Mouse (Mus musculus) left cerebral cortex, adult 9 months (tissue): ENCODE data around the gene Nrros.

ENCODE experiments used
- DNase-seq, 2 experiments: peaks; one replicate each; pipeline ENCODE4 v3.0.0; 2022; ENCODE audit warnings: low spot score in 2 of 2

Nrros gene

GRCm38 (mm10) chr16:32160742-32161323 lies 4.6 kb downstream of the Nrros start:
- no peak for DNase-seq

GRCm38 (mm10) chr16:32158966-32159365 lies 6.4 kb downstream of the Nrros start:
- no peak for DNase-seq

DNA sequence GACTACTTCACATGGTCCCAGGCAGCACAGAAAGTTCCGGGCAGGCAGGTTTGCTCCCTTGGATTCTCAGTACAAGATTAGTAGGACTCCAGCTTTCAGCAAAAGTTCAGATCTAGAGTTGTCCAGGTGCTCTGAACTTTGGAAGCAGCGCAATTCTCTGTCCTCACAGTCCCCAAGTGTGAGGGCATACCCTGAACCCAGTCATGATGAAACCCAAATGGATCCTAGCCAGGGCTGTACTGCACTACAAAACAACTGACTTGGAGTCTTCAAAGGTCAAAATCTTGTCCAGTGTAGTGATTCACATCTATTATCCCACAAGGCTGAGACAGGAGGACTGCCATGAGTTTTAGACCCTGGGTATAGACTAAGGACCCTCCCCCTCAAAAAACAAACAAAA lies 8.0 kb downstream of the Nrros start:
- DNase-seq: no peak

GRCm38 (mm10) chr16:32156719-32157118 lies 8.7 kb downstream of the Nrros start:
- no peak for DNase-seq

- DNase-seq: peak; percentile 65 to 89
Measured at GRCm38 (mm10) chr16:32154437-32154836, 11.0 kb downstream of the Nrros start.

- DNase-seq: no peak
Measured at GRCm38 (mm10) chr16:32153976-32154375, 11.4 kb downstream of the Nrros start.

GRCm38 (mm10) chr16:32147589-32148207 lies 17.7 kb downstream of the Nrros start:
- no peak for DNase-seq

GRCm38 (mm10) chr16:32144592-32144991 lies 20.8 kb downstream of the Nrros start:
- DNase-seq: no peak

DNA sequence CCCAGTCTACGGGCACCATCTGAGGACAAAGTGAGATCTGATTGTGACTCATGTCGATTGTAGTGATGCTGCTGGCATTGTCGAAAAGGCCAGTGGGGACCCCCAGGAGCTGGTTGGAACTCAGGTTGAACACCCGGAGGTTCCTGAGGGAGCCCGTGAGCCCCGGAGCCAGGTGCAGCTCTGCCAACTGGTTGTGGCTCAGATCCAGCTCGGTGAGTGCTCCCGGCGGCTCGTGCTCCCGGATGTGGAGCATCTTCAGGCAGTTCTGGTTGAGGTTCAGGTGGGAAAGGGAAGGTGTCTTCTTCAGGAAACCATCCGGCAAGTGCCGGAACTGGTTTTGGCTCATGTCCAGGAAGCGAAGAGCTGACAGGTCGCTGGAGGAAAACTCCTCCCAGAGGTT lies 21.6 kb downstream of the Nrros start:
- no peak for DNase-seq

- DNase-seq: peak in 1 of 2 experiments; percentile 43
Measured at GRCm38 (mm10) chr16:32138954-32139353, 26.4 kb downstream of the Nrros start.

DNA sequence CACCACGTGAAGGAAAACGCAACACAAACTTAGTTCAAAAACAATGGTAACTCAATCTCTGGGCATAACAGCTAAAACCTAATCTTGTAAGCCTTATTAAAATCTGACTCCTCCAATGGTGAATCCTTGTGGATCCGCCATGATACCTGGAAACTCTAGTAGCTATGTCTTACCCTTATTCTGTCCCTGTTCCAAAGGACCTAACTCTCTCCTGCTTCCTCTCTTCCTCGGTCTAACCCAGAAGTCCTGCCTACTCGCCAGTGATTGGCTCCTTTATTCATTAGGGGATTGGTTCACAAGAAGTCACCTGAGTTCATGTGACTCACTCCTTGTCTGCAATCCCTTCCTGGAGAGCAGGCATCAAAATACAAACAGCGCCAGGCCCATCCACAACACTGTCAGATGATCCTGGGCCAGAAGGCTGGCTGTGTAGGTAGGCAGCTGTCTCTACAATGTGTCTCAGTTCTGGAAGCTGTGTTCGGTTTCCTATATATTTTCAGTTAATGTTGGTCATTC lies 29.5 kb downstream of the Nrros start:
- DNase-seq: no peak

DNA sequence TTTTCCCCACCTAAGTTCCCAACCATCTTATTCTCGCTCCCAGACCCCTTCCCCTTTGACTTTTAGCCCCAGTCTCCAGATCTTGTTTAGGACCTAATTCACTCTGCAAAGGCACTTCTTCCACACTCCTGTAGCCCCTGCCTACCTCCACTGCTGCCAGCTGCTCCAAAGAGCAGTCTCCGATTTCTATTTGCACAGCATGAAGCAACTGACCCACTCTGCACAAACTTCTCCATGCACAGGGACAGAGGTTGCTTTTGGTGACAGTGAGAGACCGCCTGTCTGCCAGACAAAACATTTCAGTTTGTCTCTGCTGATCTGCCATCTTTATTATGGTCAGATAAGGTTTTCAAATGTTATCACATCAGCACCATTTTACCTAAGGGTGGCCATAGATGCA lies 32.2 kb downstream of the Nrros start:
- DNase-seq: no peak

- DNase-seq: no peak
Measured at GRCm38 (mm10) chr16:32130190-32130826, 35.1 kb downstream of the Nrros start.

- no peak for DNase-seq
Measured at GRCm38 (mm10) chr16:32129449-32130189, 35.8 kb downstream of the Nrros start.

DNA sequence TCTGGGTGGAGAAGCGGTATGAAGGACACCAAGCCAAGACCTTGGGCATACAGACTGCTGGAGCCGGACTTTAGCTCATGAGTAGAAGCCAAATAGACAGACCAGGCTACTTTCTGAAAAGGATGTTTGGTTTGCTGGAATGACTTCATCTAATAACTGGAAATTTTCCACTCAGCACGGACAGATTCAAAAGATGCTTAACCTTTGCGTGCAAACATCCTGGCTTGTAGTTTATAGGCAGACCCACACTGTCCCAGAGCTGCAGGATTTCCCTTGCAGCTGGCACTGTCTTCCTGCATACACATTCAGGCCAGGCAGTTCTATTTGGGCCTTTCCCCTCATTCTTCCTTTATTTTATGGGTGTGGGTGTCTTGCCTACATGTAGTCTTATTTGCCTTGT lies 38.3 kb downstream of the Nrros start:
- no peak for DNase-seq

- DNase-seq: no peak
Measured at GRCm38 (mm10) chr16:32125364-32125763, 40.0 kb downstream of the Nrros start.

DNA sequence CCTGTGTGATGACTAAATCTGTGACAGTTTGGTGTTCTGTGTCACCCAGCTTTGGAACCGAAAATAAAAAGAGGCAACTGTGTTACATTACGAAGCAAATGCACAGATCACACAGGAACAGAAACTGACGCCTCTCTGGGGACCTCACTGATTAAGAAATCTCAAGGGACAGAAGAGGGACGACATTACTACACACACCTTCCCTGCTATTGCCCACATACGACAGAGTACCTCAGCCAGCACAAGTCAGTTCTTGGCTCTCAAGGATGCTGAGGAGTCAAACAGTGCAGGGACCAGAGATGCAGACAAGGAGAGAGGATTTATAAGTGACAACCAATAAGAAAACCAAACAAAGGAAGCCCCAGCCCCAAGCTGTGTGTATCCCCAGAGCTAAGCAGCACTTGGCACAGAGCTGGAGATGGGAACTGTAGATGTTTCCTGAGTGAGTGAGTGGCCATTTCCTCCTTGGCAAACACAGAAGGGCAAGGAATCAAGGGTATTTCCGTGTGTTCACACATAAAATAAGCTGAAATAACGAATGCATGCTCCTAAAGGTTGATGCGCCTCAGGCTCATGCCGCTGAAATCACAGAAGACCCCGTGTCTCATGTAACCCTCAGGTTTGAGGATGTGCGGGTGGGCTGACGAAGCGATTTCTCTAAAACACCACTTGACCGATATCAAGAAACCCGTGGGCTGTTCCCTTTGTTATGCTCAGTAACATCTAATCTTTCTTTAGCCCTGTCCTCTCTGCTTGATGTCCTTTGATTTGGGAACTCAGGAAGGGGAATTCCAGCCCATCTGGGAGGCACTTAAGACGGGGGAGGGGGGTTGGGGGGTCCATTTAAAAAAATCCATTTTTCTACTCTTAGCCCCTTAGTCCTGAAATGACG lies 40.7 kb downstream of the Nrros start:
- DNase-seq: no peak

DNA sequence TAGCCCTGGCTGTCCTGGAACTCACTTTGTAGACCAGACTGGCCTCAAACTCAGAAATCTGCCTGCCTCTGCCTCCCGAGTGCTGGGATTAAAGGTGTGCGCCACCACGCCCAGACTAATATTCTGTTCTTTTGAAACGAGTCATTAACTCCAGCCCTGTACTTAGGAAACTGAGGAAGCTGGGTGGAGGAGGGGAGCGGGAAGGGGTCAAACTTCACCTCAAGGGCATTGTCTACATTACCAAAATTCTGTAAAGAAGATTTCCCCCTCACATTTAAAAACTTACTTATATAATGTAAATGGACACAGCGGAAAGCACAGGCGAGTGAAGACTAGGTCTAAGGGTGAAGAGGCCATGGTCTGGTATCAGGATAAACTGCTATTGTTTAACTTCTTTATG lies 41.4 kb downstream of the Nrros start:
- DNase-seq: no peak

DNA sequence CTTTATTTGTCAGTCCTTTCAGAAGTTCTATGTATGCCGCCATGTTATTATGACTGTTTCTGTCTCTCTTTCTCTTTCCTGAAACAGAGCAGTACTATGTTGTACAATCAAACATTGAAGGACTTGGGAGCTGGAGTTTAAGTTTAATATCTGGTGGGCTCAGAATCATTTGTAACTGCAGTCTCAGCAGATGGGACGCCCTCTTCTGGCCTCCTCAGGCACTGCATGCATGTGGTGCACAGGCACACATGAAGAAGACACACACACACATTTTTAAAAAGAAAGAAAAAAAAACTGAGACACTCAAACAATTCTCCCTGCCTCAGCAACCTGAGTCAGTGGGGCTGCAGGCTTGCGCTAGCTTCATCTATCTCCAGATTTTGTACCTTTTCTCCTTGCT lies 44.9 kb downstream of the Nrros start:
- no peak for DNase-seq

GRCm38 (mm10) chr16:32116186-32116585 lies 49.2 kb downstream of the Nrros start:
- DNase-seq: no peak

DNA sequence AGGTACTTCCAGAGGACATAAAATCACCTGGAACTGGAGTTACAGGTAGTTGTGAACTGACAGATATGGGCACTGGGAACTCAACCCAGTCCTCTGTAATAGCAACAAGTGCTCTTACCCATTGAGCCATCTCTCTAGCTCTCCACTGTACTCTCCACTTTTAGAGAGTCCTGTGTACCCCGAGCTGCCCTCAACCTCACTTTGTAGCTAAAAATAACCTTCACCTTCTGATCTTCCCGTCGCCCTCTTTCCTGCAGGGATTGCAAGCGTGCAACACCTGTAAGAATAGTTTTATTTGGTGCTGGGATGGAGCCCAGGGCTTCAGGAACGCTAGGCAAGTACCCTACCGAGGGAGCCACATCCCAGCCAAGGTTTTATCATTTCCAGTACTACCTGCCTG lies 49.6 kb downstream of the Nrros start:
- no peak for DNase-seq
